Mouse (Mus musculus): ENCODE measurements at regions not wholly inside any gene's neighbourhood (a gene's known extent, or its start where the extent isn't known, plus 50 kb on each side); places are given as distances from the start of the nearest gene placed in this dataset.

DNA sequence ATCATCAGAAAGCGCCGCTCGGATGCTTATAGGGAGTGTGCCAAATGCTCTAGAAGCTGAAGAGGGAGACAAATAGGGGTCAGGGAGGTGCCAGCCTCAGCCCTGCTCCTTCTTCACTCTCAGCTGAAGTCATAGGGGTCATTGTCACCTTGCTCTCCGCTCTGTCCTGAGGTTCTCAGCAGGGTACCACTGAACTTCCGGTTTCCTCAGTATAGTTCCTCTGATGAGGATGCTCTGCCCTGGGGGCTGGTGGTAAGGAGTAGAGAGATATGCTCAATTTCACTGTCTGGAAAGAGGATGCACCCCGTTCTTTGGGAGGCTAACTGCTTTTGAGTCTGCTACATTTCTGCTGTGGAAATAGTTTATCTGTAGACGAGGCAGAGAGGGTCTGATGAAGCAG, 211.4 kb downstream of the Zfp619 start:
- no peak for TF ChIP-seq CTCF (IDR thresholded peaks at IDR 0.05; ENCODE audit: low read depth)
- TF ChIP-seq EP300 (IDR thresholded peaks at IDR 0.05; ENCODE audit: low read depth) = no peak
